Comparison of ENCODE assay signal across 18 mouse cellular contexts in genomic region chr10:6977843-6978242, GRCm38 (mm10).
DNase-seq lines count a peak whose midpoint lies in the region; ATAC-seq and TF ChIP-seq lines count a peak whose summit lies in the region.
"Had no signal": no experiment of that assay in that cellular context is flagged by ENCODE, and none has a peak within 500 bp of the region (broad histone marks: within the 10 kb centered on the region; RNA-seq: fewer than 3 reads in every experiment).

No protein-coding gene starts in this region.

- H3K27me3 ChIP-seq in midbrain, postnatal 0 days (ENCODE audit: insufficient read depth, low read length), result no peaks in the 10 kb centered on the region
- no peaks in the 10 kb centered on the region for H3K27me3 ChIP-seq in midbrain, embryonic 14.5 days (ENCODE audit: control insufficient read depth, insufficient read depth, low read length)
- H3K27me3 ChIP-seq: forebrain, embryonic 12.5 days; limb, embryonic 12.5 days; midbrain, embryonic 12.5 days; neural tube, embryonic 12.5 days had no signal

- no peak overlapping the region for H3K9ac ChIP-seq in midbrain, postnatal 0 days (replicated peaks; ENCODE audit: low read length, poor library complexity, severe bottlenecking)
- H3K9ac ChIP-seq in midbrain, embryonic 14.5 days (replicated peaks; ENCODE audit: low read length), result no peak overlapping the region
- H3K9ac ChIP-seq: forebrain, embryonic 12.5 days; limb, embryonic 12.5 days; midbrain, embryonic 12.5 days; neural tube, embryonic 12.5 days had no signal

- no peaks in the 10 kb centered on the region for H3K9me3 ChIP-seq in midbrain, postnatal 0 days (ENCODE audit: low read length)
- H3K9me3 ChIP-seq in midbrain, embryonic 14.5 days (ENCODE audit: control insufficient read depth, low read length), result no peaks in the 10 kb centered on the region
- H3K9me3 ChIP-seq: forebrain, embryonic 12.5 days; limb, embryonic 12.5 days; midbrain, embryonic 12.5 days; neural tube, embryonic 12.5 days had no signal

- TF ChIP-seq CTCF in midbrain, postnatal 0 days (IDR thresholded peaks at IDR 0.05), result no peak

- 77% methylated on average over 2 of the region's 2 CpGs for WGBS in midbrain, postnatal 0 days
- 78% methylated on average over 2 of the region's 2 CpGs for WGBS in midbrain, embryonic 14.5 days

- H3K4me3 ChIP-seq in midbrain, postnatal 0 days (ENCODE audit: low read depth, low read length), result no peak overlapping the region
- no peak overlapping the region for H3K4me3 ChIP-seq in midbrain, embryonic 14.5 days (replicated peaks; ENCODE audit: low read depth, low read length)
- H3K4me3 ChIP-seq: forebrain, embryonic 12.5 days; limb, embryonic 12.5 days; midbrain, embryonic 12.5 days; neural tube, embryonic 12.5 days had no signal

- no peak overlapping the region for H3K27ac ChIP-seq in midbrain, postnatal 0 days (ENCODE audit: low read depth, low read length)
- H3K27ac ChIP-seq in midbrain, embryonic 14.5 days (replicated peaks; ENCODE audit: low read depth, low read length), result no peak overlapping the region
- H3K27ac ChIP-seq: forebrain, embryonic 12.5 days; limb, embryonic 12.5 days; midbrain, embryonic 12.5 days; neural tube, embryonic 12.5 days had no signal

- H3K36me3 ChIP-seq in midbrain, postnatal 0 days (ENCODE audit: insufficient read depth, low read length), result no peaks in the 10 kb centered on the region
- no peaks in the 10 kb centered on the region for H3K36me3 ChIP-seq in midbrain, embryonic 14.5 days (ENCODE audit: control insufficient read depth, insufficient read depth, low read length)
- H3K36me3 ChIP-seq: forebrain, embryonic 12.5 days; limb, embryonic 12.5 days; midbrain, embryonic 12.5 days; neural tube, embryonic 12.5 days had no signal

- no peak overlapping the region for H3K4me2 ChIP-seq in midbrain, postnatal 0 days (ENCODE audit: low read depth, low read length, poor library complexity, severe bottlenecking)
- H3K4me2 ChIP-seq in midbrain, embryonic 14.5 days (ENCODE audit: low read length), result no peak overlapping the region
- H3K4me2 ChIP-seq: forebrain, embryonic 12.5 days; heart, embryonic 11.5 days; limb, embryonic 12.5 days; midbrain, embryonic 12.5 days; neural tube, embryonic 12.5 days had no signal

- no peak for ATAC-seq in CD4-positive, CD25-positive, alpha-beta regulatory T cell, adult 4 months
- ATAC-seq in midbrain, postnatal 0 days (ENCODE audit: low FRiP score), result no peak
- no peak for ATAC-seq in midbrain, embryonic 14.5 days (ENCODE audit: low FRiP score, low TSS enrichment)
- ATAC-seq: inflammation-experienced regulatory T-cells, adult 6 months had no signal

- peak; percentile 57 for DNase-seq in CD4-positive, CD25-positive, alpha-beta regulatory T cell, adult 2 months (ENCODE audit: low read depth, low spot score)
- DNase-seq in midbrain, postnatal 0 days (ENCODE audit: low spot score), result peak; percentile 31
- no peak for DNase-seq in midbrain, embryonic 14.5 days
- peak; percentile 53 to 59 for DNase-seq in cerebellum, adult 18-20 months
- DNase-seq in induced T-regulatory cell, adult 2 months (ENCODE audit: low read depth), result peak; percentile 66
- DNase-seq in gastrocnemius, postnatal 10 days, result no peak
- DNase-seq in kidney, postnatal 25 days, result no peak
- DNase-seq: adrenal gland, adult 8-10 months; heart, postnatal 36 days; kidney, postnatal 10 days; thymus, adult 18-20 months had no signal

- no peaks in the 10 kb centered on the region for H3K4me1 ChIP-seq in midbrain, postnatal 0 days (ENCODE audit: insufficient read depth, low read length)
- H3K4me1 ChIP-seq in midbrain, embryonic 14.5 days (ENCODE audit: control insufficient read depth, insufficient read depth, low read length), result no peaks in the 10 kb centered on the region
- H3K4me1 ChIP-seq: midbrain, embryonic 12.5 days; neural tube, embryonic 12.5 days had no signal

Comparison
In these comparisons a context has a peak if more than half of its experiments do, and no peak if none do; other contexts are left out.
1. DNase-seq: peak in CD4-positive, CD25-positive, alpha-beta regulatory T cell, adult 2 months (single experiment), midbrain, postnatal 0 days (single experiment), cerebellum, adult 18-20 months (2 of 2) and induced T-regulatory cell, adult 2 months (single experiment); none in midbrain, embryonic 14.5 days (single experiment), gastrocnemius, postnatal 10 days (single experiment) and kidney, postnatal 25 days (0 of 2).